Mouse (Mus musculus): ENCODE measurements around the gene Rflnb. TPM values are rescaled to one million over a fixed set of nuclear protein-coding genes. Genes with fewer than 3 reads are reported as not detected.
A peak's percentile ranks its signal among the peaks of the same experiment; 100 is the strongest.

Rflnb gene
- polyA plus RNA-seq, 1 experiment from 2014 or later: 42.8 TPM

DNA sequence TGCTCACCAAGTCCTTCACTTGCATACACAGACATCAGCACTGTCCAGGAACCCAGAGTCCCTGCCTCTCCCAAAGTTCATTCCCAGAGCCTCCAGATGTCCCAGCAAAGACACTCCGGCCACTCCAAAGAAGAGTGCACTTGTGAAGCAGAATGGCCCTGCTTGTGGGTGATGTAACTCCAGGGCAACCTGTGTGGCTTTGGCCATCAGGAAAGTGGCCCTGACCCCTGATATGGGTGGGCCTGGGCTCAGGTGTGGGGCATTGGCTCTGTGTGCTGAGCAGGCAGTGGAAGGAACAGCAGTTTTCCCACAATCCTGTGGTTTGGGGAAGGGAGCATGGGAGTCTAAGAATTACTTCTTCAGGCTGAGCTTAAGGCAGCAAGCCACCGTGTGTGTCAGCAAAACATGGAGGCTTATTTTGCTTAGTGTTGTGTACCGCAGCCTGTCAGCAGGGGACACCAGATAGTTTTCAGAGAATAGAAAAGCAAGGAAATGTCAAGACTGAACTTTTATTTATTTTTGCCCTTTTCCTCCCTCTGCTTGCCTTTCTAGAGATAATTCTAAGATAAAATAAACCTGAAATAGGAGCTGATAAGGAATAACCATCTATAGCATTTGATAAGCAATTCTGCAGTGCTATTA, 26.2 kb downstream of the Rflnb start:
- Histone ChIP-seq H3K9ac (ENCODE audit: low read length) (no peak overlapping the region), H3K9me3 (ENCODE audit: control insufficient read depth, low read length) (no peaks in the 10 kb centered on the region), H3K4me1 (replicated peaks; ENCODE audit: control insufficient read depth, insufficient read depth, low read length) (peaks cover 3% of the 10 kb centered on the region; the same call in 1 of the 2 replicates), H3K4me2 (ENCODE audit: low read depth, low read length) (no peak overlapping the region), H3K36me3 (ENCODE audit: control insufficient read depth, insufficient read depth, low read length) (no peaks in the 10 kb centered on the region), H3K27me3 (ENCODE audit: control insufficient read depth, insufficient read depth, low read depth, low read length) (no peaks in the 10 kb centered on the region; the same call in 1 of the 2 replicates), H3K27ac (ENCODE audit: low read length) (no peak overlapping the region), H3K4me3 (ENCODE audit: low read length) (no peak overlapping the region)
- peak; percentile 26 for ATAC-seq (ENCODE audit: low read depth)
- 32% methylated on average over 3 of the region's 3 CpGs for WGBS

GRCm38 (mm10) chr11:76000701-76001100, 26.9 kb downstream of the Rflnb start:
- no peak overlapping the region for H3K4me3 ChIP-seq (ENCODE audit: low read length)
- no peaks in the 10 kb centered on the region; the same call in 1 of the 2 replicates for H3K27me3 ChIP-seq (ENCODE audit: control insufficient read depth, insufficient read depth, low read depth, low read length)
- no peaks in the 10 kb centered on the region for H3K36me3 ChIP-seq (ENCODE audit: control insufficient read depth, insufficient read depth, low read length)
- ATAC-seq (ENCODE audit: low read depth): no peak
- H3K4me1 ChIP-seq (replicated peaks; ENCODE audit: control insufficient read depth, insufficient read depth, low read length): peaks cover 3% of the 10 kb centered on the region; the same call in 1 of the 2 replicates
- no peaks in the 10 kb centered on the region for H3K9me3 ChIP-seq (ENCODE audit: control insufficient read depth, low read length)
- H3K9ac ChIP-seq (ENCODE audit: low read length): no peak overlapping the region
- no peak overlapping the region for H3K4me2 ChIP-seq (ENCODE audit: low read depth, low read length)
- WGBS: 76% methylated on average over 5 of the region's 5 CpGs
- H3K27ac ChIP-seq (ENCODE audit: low read length): no peak overlapping the region

GRCm38 (mm10) chr11:75999440-76000155, 28.0 kb downstream of the Rflnb start, which contains the start of gene 1700016K19Rik:
Gene 1700016K19Rik, plus strand, starts transcription at chr11:75999912.
- 11% methylated on average over 36 of the region's 36 CpGs for WGBS
- Histone ChIP-seq H3K9ac (ENCODE audit: low read length) (peak within 1 kb of the TSS; percentile 64), H3K4me1 (replicated peaks; ENCODE audit: control insufficient read depth, insufficient read depth, low read length) (peaks cover 3% of the 10 kb centered on the region; the same call in 1 of the 2 replicates), H3K27ac (ENCODE audit: low read length) (no peak within 1 kb of the TSS), H3K27me3 (ENCODE audit: control insufficient read depth, insufficient read depth, low read depth, low read length) (no peaks in the 10 kb centered on the region; the same call in 1 of the 2 replicates), H3K9me3 (ENCODE audit: control insufficient read depth, low read length) (no peaks in the 10 kb centered on the region), H3K4me3 (ENCODE audit: low read length) (peak within 1 kb of the TSS; percentile 68), H3K36me3 (ENCODE audit: control insufficient read depth, insufficient read depth, low read length) (no peaks in the 10 kb centered on the region), H3K4me2 (ENCODE audit: low read depth, low read length) (peak within 1 kb of the TSS; percentile 85)
- peak; percentile 90 for ATAC-seq (ENCODE audit: low read depth)

DNA sequence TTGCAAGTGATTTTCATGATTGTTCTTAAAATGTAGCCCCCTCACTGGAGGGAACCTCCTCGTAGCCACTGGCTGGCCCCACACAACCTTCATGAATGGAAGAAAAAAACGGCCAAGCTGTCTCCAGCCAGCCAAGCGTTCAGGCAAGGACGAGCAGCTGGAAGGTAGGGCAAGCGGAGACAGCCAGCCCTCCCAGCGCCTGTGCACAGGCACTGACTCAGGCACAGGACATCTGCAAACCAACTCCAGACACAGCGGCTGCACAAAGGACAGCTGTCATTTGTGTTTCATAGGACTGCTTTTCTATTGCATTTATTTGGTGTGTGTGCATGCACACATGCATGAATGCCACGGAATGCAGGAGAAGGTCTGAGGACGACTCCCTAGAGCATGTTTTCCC, 33.2 kb downstream of the Rflnb start:
- WGBS: 55% methylated on average over 9 of the region's 9 CpGs
- Histone ChIP-seq H3K4me2 (ENCODE audit: low read depth, low read length) (no peak overlapping the region), H3K9me3 (ENCODE audit: control insufficient read depth, low read length) (no peaks in the 10 kb centered on the region), H3K27ac (ENCODE audit: low read length) (no peak overlapping the region), H3K36me3 (ENCODE audit: control insufficient read depth, insufficient read depth, low read length) (no peaks in the 10 kb centered on the region), H3K27me3 (ENCODE audit: control insufficient read depth, insufficient read depth, low read depth, low read length) (no peaks in the 10 kb centered on the region), H3K9ac (ENCODE audit: low read length) (no peak overlapping the region), H3K4me3 (ENCODE audit: low read length) (no peak overlapping the region), H3K4me1 (replicated peaks; ENCODE audit: control insufficient read depth, insufficient read depth, low read length) (no peaks in the 10 kb centered on the region)
- ATAC-seq (ENCODE audit: low read depth): no peak

- H3K36me3 ChIP-seq (ENCODE audit: control insufficient read depth, insufficient read depth, low read length): no peaks in the 10 kb centered on the region
- H3K4me2 ChIP-seq (ENCODE audit: low read depth, low read length): no peak overlapping the region
- no peaks in the 10 kb centered on the region for H3K4me1 ChIP-seq (replicated peaks; ENCODE audit: control insufficient read depth, insufficient read depth, low read length)
- H3K9ac ChIP-seq (ENCODE audit: low read length): no peak overlapping the region
- H3K4me3 ChIP-seq (ENCODE audit: low read length): no peak overlapping the region
- 72% methylated on average over 8 of the region's 8 CpGs for WGBS
- H3K9me3 ChIP-seq (ENCODE audit: control insufficient read depth, low read length): no peaks in the 10 kb centered on the region
- H3K27me3 ChIP-seq (ENCODE audit: control insufficient read depth, insufficient read depth, low read depth, low read length): no peaks in the 10 kb centered on the region
- no peak overlapping the region for H3K27ac ChIP-seq (ENCODE audit: low read length)
- no peak for ATAC-seq (ENCODE audit: low read depth)
Measured at GRCm38 (mm10) chr11:75992481-75992880, 35.1 kb downstream of the Rflnb start.

GRCm38 (mm10) chr11:75991911-75992310, 35.7 kb downstream of the Rflnb start:
- no peak overlapping the region for H3K27ac ChIP-seq (ENCODE audit: low read length)
- no peaks in the 10 kb centered on the region for H3K4me1 ChIP-seq (replicated peaks; ENCODE audit: control insufficient read depth, insufficient read depth, low read length)
- H3K9me3 ChIP-seq (ENCODE audit: control insufficient read depth, low read length): no peaks in the 10 kb centered on the region
- H3K27me3 ChIP-seq (ENCODE audit: control insufficient read depth, insufficient read depth, low read depth, low read length): no peaks in the 10 kb centered on the region
- no peak overlapping the region for H3K4me2 ChIP-seq (ENCODE audit: low read depth, low read length)
- no peak for ATAC-seq (ENCODE audit: low read depth)
- H3K36me3 ChIP-seq (ENCODE audit: control insufficient read depth, insufficient read depth, low read length): no peaks in the 10 kb centered on the region
- H3K4me3 ChIP-seq (ENCODE audit: low read length): no peak overlapping the region
- WGBS: 83% methylated on average over 8 of the region's 8 CpGs
- H3K9ac ChIP-seq (ENCODE audit: low read length): no peak overlapping the region

GRCm38 (mm10) chr11:75990965-75991835, 36.4 kb downstream of the Rflnb start:
- Histone ChIP-seq H3K4me2 (ENCODE audit: low read depth, low read length) (no peak overlapping the region), H3K27ac (ENCODE audit: low read length) (no peak overlapping the region), H3K9ac (ENCODE audit: low read length) (no peak overlapping the region), H3K27me3 (ENCODE audit: control insufficient read depth, insufficient read depth, low read depth, low read length) (no peaks in the 10 kb centered on the region), H3K4me1 (replicated peaks; ENCODE audit: control insufficient read depth, insufficient read depth, low read length) (no peaks in the 10 kb centered on the region), H3K4me3 (ENCODE audit: low read length) (no peak overlapping the region), H3K36me3 (ENCODE audit: control insufficient read depth, insufficient read depth, low read length) (no peaks in the 10 kb centered on the region), H3K9me3 (ENCODE audit: control insufficient read depth, low read length) (no peaks in the 10 kb centered on the region)
- no peak for ATAC-seq (ENCODE audit: low read depth)
- 70% methylated on average over 15 of the region's 15 CpGs for WGBS

- Histone ChIP-seq H3K27me3 (ENCODE audit: control insufficient read depth, insufficient read depth, low read depth, low read length) (no peaks in the 10 kb centered on the region), H3K9me3 (ENCODE audit: control insufficient read depth, low read length) (no peaks in the 10 kb centered on the region), H3K36me3 (ENCODE audit: control insufficient read depth, insufficient read depth, low read length) (no peaks in the 10 kb centered on the region), H3K4me3 (ENCODE audit: low read length) (no peak overlapping the region), H3K4me2 (ENCODE audit: low read depth, low read length) (no peak overlapping the region), H3K27ac (ENCODE audit: low read length) (no peak overlapping the region), H3K9ac (ENCODE audit: low read length) (no peak overlapping the region), H3K4me1 (replicated peaks; ENCODE audit: control insufficient read depth, insufficient read depth, low read length) (no peaks in the 10 kb centered on the region)
- 62% methylated on average over 7 of the region's 7 CpGs for WGBS
- no peak for ATAC-seq (ENCODE audit: low read depth)
Measured at GRCm38 (mm10) chr11:75985948-75986347, 41.6 kb downstream of the Rflnb start.

DNA sequence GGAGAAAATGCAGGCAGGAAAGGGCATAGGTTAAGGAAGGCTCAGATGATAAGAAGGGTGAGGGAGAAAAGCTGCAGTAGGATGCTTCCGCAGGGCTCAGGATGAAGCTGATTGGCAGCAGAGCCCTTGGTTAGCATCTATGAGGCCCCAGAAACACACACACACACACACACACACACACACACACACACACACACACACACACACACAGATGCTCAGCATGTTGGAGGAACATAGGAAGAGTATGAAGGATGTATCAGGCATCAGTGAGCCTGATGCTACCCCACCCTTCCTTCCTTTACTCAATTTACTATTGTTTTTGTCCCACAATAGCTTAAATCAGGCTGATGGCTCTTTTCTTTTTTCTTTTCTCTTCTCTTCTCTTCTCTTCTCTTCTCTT, 43.0 kb downstream of the Rflnb start:
- no peak overlapping the region for H3K9ac ChIP-seq (ENCODE audit: low read length)
- H3K4me2 ChIP-seq (ENCODE audit: low read depth, low read length): no peak overlapping the region
- no peaks in the 10 kb centered on the region for H3K36me3 ChIP-seq (ENCODE audit: control insufficient read depth, insufficient read depth, low read length)
- 47% methylated on average over 1 of the region's 1 CpGs for WGBS
- H3K27me3 ChIP-seq (ENCODE audit: control insufficient read depth, insufficient read depth, low read depth, low read length): no peaks in the 10 kb centered on the region
- ATAC-seq (ENCODE audit: low read depth): no peak
- no peaks in the 10 kb centered on the region for H3K9me3 ChIP-seq (ENCODE audit: control insufficient read depth, low read length)
- no peak overlapping the region for H3K4me3 ChIP-seq (ENCODE audit: low read length)
- H3K4me1 ChIP-seq (replicated peaks; ENCODE audit: control insufficient read depth, insufficient read depth, low read length): no peaks in the 10 kb centered on the region
- H3K27ac ChIP-seq (ENCODE audit: low read length): no peak overlapping the region

All from lung, embryonic 16.5 days (tissue).